Mouse (Mus musculus): ENCODE data around the gene Mettl1. TPM values are rescaled to one million over a fixed set of nuclear protein-coding genes. Genes with fewer than 3 reads are reported as not detected.

Gene Mettl1
- total RNA-seq (2014; fragmentation: Nextera tagmentation) (54.1 and 55.2 TPM in 2 replicates), total RNA-seq (2017) (24.6 and 25.3 TPM in 2 replicates)

GRCm38 (mm10) chr10:127041274-127041766 lies at the start of gene Mettl1, which contains the start of gene Eef1akmt3:
Gene Mettl1, plus strand, starts transcription at chr10:127041414.
Gene Eef1akmt3, minus strand, starts transcription at chr10:127041513.
- ATAC-seq (replicated peaks; ENCODE audit: low FRiP score, low TSS enrichment, poor library complexity, severe bottlenecking): peak; percentile 55

GRCm38 (mm10) chr10:126991676-126992075 lies 49.5 kb upstream of the Mettl1 start:
- peak; percentile 48 for ATAC-seq (replicated peaks; ENCODE audit: low FRiP score, low TSS enrichment, poor library complexity, severe bottlenecking)

GRCm38 (mm10) chr10:126993621-126994020 lies 47.6 kb upstream of the Mettl1 start:
- no peak for ATAC-seq (replicated peaks; ENCODE audit: low FRiP score, low TSS enrichment, poor library complexity, severe bottlenecking)

- ATAC-seq (replicated peaks; ENCODE audit: low FRiP score, low TSS enrichment, poor library complexity, severe bottlenecking): no peak
Observed at GRCm38 (mm10) chr10:126997340-126998113, 43.7 kb upstream of the Mettl1 start.

- no peak for ATAC-seq (replicated peaks; ENCODE audit: low FRiP score, low TSS enrichment, poor library complexity, severe bottlenecking)
Observed at GRCm38 (mm10) chr10:127000529-127000928, 40.7 kb upstream of the Mettl1 start, which contains the start of gene Avil. Gene Avil, plus strand, starts transcription at chr10:127000709.

- ATAC-seq (replicated peaks; ENCODE audit: low FRiP score, low TSS enrichment, poor library complexity, severe bottlenecking): no peak
Observed at GRCm38 (mm10) chr10:127001297-127001696, 39.9 kb upstream of the Mettl1 start.

- ATAC-seq (replicated peaks; ENCODE audit: low FRiP score, low TSS enrichment, poor library complexity, severe bottlenecking): no peak
Observed at GRCm38 (mm10) chr10:127002056-127002455, 39.2 kb upstream of the Mettl1 start.

- no peak for ATAC-seq (replicated peaks; ENCODE audit: low FRiP score, low TSS enrichment, poor library complexity, severe bottlenecking)
Observed at GRCm38 (mm10) chr10:127002765-127003164, 38.4 kb upstream of the Mettl1 start.

- ATAC-seq (replicated peaks; ENCODE audit: low FRiP score, low TSS enrichment, poor library complexity, severe bottlenecking): no peak
Observed at GRCm38 (mm10) chr10:127003334-127003733, 37.9 kb upstream of the Mettl1 start.

- no peak for ATAC-seq (replicated peaks; ENCODE audit: low FRiP score, low TSS enrichment, poor library complexity, severe bottlenecking)
Observed at GRCm38 (mm10) chr10:127003806-127004205, 37.4 kb upstream of the Mettl1 start.

- ATAC-seq (replicated peaks; ENCODE audit: low FRiP score, low TSS enrichment, poor library complexity, severe bottlenecking): no peak
Observed at GRCm38 (mm10) chr10:127016488-127016887, 24.7 kb upstream of the Mettl1 start.

GRCm38 (mm10) chr10:127017071-127017470 lies 24.1 kb upstream of the Mettl1 start:
- ATAC-seq (replicated peaks; ENCODE audit: low FRiP score, low TSS enrichment, poor library complexity, severe bottlenecking): no peak

GRCm38 (mm10) chr10:127018422-127018821 lies 22.8 kb upstream of the Mettl1 start:
- no peak for ATAC-seq (replicated peaks; ENCODE audit: low FRiP score, low TSS enrichment, poor library complexity, severe bottlenecking)

GRCm38 (mm10) chr10:127030336-127031296 lies 10.6 kb upstream of the Mettl1 start, which contains the start of gene Tsfm:
Gene Tsfm, minus strand, starts transcription at chr10:127030840.
- peak; percentile 96 for ATAC-seq (replicated peaks; ENCODE audit: low FRiP score, low TSS enrichment, poor library complexity, severe bottlenecking)

GRCm38 (mm10) chr10:127033301-127033741 lies 7.9 kb upstream of the Mettl1 start:
- no peak for ATAC-seq (replicated peaks; ENCODE audit: low FRiP score, low TSS enrichment, poor library complexity, severe bottlenecking)

GRCm38 (mm10) chr10:127036273-127036672 lies 4.9 kb upstream of the Mettl1 start:
- no peak for ATAC-seq (replicated peaks; ENCODE audit: low FRiP score, low TSS enrichment, poor library complexity, severe bottlenecking)

GRCm38 (mm10) chr10:127037641-127038040 lies 3.6 kb upstream of the Mettl1 start:
- ATAC-seq (replicated peaks; ENCODE audit: low FRiP score, low TSS enrichment, poor library complexity, severe bottlenecking): no peak

GRCm38 (mm10) chr10:127040569-127041214 lies 522 bp upstream of the Mettl1 start:
- ATAC-seq (replicated peaks; ENCODE audit: low FRiP score, low TSS enrichment, poor library complexity, severe bottlenecking): no peak

- ATAC-seq (replicated peaks; ENCODE audit: low FRiP score, low TSS enrichment, poor library complexity, severe bottlenecking): peak; percentile 79
Observed at GRCm38 (mm10) chr10:127041774-127042338, 642 bp downstream of the Mettl1 start.
